Comparison of ENCODE assay signal across 29 mouse cellular contexts in the genomic region with DNA sequence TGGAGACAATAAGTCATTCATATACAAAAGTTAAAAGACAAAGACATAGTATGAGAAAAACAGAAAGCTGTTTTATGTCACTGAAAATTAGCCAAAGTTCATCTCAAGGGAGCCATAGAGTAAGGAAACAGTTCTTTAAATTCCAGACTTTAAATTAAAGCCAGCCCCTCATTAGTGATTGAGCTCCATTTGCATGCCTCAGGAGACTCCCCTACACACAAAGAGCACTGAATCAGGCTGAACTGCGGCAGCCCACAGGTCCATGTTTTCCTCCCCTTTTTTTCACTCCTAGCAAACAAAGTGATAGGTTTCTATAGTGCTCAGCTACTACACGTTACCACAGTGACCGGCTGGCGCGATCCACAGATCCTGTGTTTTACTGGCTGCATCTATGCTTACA. TPM values are rescaled to one million over a fixed set of nuclear protein-coding genes. Genes with fewer than 3 reads are reported as not detected.
A peak's percentile ranks its signal among the peaks of the same experiment; 100 is the strongest.
DNase-seq lines count a peak whose midpoint lies in the region; ATAC-seq lines count a peak whose summit lies in the region.
"Had no signal": no experiment of that assay in that cellular context is flagged by ENCODE, and none has a peak within 500 bp of the region (broad histone marks: within the 10 kb centered on the region; RNA-seq: fewer than 3 reads in every experiment).

No protein-coding gene starts in this region.

- peak; percentile 82; the same call in 1 of the 2 replicates for ATAC-seq in limb, embryonic 11.5 days (ENCODE audit: insufficient number of reproducible peaks, low FRiP score, low TSS enrichment, low read depth)
- no peak for ATAC-seq in intestine, embryonic 16.5 days
- ATAC-seq: activated CD4-positive, CD25-positive, alpha-beta regulatory T cell, adult 4 months; forebrain, embryonic 16.5 days had no signal

- H3K36me3 ChIP-seq in limb, embryonic 11.5 days (ENCODE audit: control insufficient read depth, insufficient read depth, low read length): no peaks in the 10 kb centered on the region
- no peaks in the 10 kb centered on the region for H3K36me3 ChIP-seq in intestine, embryonic 16.5 days (ENCODE audit: control insufficient read depth, insufficient read depth, low read length)
- H3K36me3 ChIP-seq: embryonic facial prominence, embryonic 13.5 days; heart, embryonic 13.5 days; liver, embryonic 15.5 days; stomach, embryonic 15.5 days had no signal

- H3K27me3 ChIP-seq in limb, embryonic 11.5 days (ENCODE audit: control insufficient read depth, insufficient read depth, low read length): no peaks in the 10 kb centered on the region
- no peaks in the 10 kb centered on the region for H3K27me3 ChIP-seq in intestine, embryonic 16.5 days (replicated peaks; ENCODE audit: control insufficient read depth, insufficient read depth, low read length)
- H3K27me3 ChIP-seq: embryonic facial prominence, embryonic 13.5 days; heart, embryonic 13.5 days; liver, embryonic 15.5 days; stomach, embryonic 15.5 days had no signal

- H3K9ac ChIP-seq in limb, embryonic 11.5 days (ENCODE audit: low read length): no peak overlapping the region
- H3K9ac ChIP-seq in intestine, embryonic 16.5 days (ENCODE audit: low read depth, low read length): no peak overlapping the region
- H3K9ac ChIP-seq: embryonic facial prominence, embryonic 13.5 days; heart, embryonic 13.5 days; liver, embryonic 15.5 days; stomach, embryonic 15.5 days had no signal

- 57% methylated on average over 5 of the region's 5 CpGs for WGBS in limb, embryonic 11.5 days
- WGBS in intestine, embryonic 16.5 days: 67% methylated on average over 5 of the region's 5 CpGs

- peak; percentile 9 for DNase-seq in embryo, embryonic 10 days (ENCODE audit: low spot score)
- no peak for DNase-seq in embryo, embryonic 9.5 days (ENCODE audit: extremely low spot score)
- DNase-seq in right cerebral cortex, postnatal 10 days (ENCODE audit: low spot score in 2 of 2): peak; percentile 25 to 27
- no peak for DNase-seq in right cerebral cortex, postnatal 36 days (ENCODE audit: low spot score in 2 of 2)
- peak; percentile 28 for DNase-seq in limb, embryonic 11.5 days (ENCODE audit: low spot score)
- DNase-seq in adrenal gland, adult (ENCODE audit: inconsistent age in 2 of 2, low spot score in 1 of 2): no peak
- DNase-seq: adrenal gland, postnatal 10 days; cerebellum, adult 8-10 months; cerebellum, postnatal 36 days; gastrocnemius, postnatal 36 days; heart, adult 2 months; heart, postnatal 14 days; kidney, adult 18-20 months; kidney, postnatal 10 days; liver; thymus, adult 18-20 months; thymus, postnatal 36 days had no signal

- H3K9me3 ChIP-seq in limb, embryonic 11.5 days (ENCODE audit: control insufficient read depth, low read length): no peaks in the 10 kb centered on the region
- no peaks in the 10 kb centered on the region for H3K9me3 ChIP-seq in intestine, embryonic 16.5 days (ENCODE audit: control insufficient read depth, low read length)
- H3K9me3 ChIP-seq: embryonic facial prominence, embryonic 13.5 days; heart, embryonic 13.5 days; liver, embryonic 15.5 days; stomach, embryonic 15.5 days had no signal

- no peaks in the 10 kb centered on the region for H3K4me1 ChIP-seq in limb, embryonic 11.5 days (ENCODE audit: control insufficient read depth, insufficient read depth, low read length)
- H3K4me1 ChIP-seq in intestine, embryonic 16.5 days (ENCODE audit: control insufficient read depth, insufficient read depth, low read length): 0 out of 2 replicates have a peak, but pooled peaks cover 5% of the 10 kb centered on the region
- H3K4me1 ChIP-seq: stomach, embryonic 15.5 days had no signal

- no peak overlapping the region for H3K4me3 ChIP-seq in limb, embryonic 11.5 days (ENCODE audit: low read depth, low read length)
- no peak overlapping the region for H3K4me3 ChIP-seq in intestine, embryonic 16.5 days (ENCODE audit: low read length)
- H3K4me3 ChIP-seq: embryonic facial prominence, embryonic 13.5 days; heart, adult 2 months; heart, embryonic 13.5 days; left cerebral cortex, adult 2 months; liver, embryonic 15.5 days; stomach, embryonic 15.5 days had no signal

- peak overlapping the region; percentile 42; the same call in 1 of the 2 replicates for H3K27ac ChIP-seq in limb, embryonic 11.5 days (replicated peaks; ENCODE audit: low read depth, low read length)
- H3K27ac ChIP-seq in intestine, embryonic 16.5 days (ENCODE audit: low read length): no peak overlapping the region
- H3K27ac ChIP-seq: embryonic facial prominence, embryonic 13.5 days; heart, adult 2 months; heart, embryonic 13.5 days; left cerebral cortex, adult 2 months; liver, embryonic 15.5 days; macrophage; stomach, embryonic 15.5 days had no signal

- H3K4me2 ChIP-seq in limb, embryonic 11.5 days (ENCODE audit: low read depth, severe bottlenecking): no peak overlapping the region
- no peak overlapping the region for H3K4me2 ChIP-seq in intestine, embryonic 16.5 days (ENCODE audit: low read depth, low read length)
- H3K4me2 ChIP-seq: embryonic facial prominence, embryonic 13.5 days; heart, embryonic 13.5 days; liver, embryonic 15.5 days; stomach, embryonic 15.5 days had no signal

RNA-seq across cellular contexts. Expression of a gene that starts 9.6 kb away (rescaled TPM):
- not detected in 2 replicates for polyA plus RNA-seq in limb, embryonic 11.5 days (2014; fragmentation: Nextera tagmentation; extraction: Ambion mirVana)
- not detected in 2 replicates for polyA plus RNA-seq in intestine, embryonic 16.5 days (2015; fragmentation: Nextera tagmentation; extraction: Ambion mirVana)
- polyA plus RNA-seq: activated CD4-positive, CD25-positive, alpha-beta regulatory T cell, adult 4 months; embryonic facial prominence, embryonic 13.5 days; forebrain, embryonic 16.5 days; heart, adult 2 months; heart, embryonic 13.5 days; hindbrain, embryonic 11.5 days; liver, embryonic 15.5 days; lung, embryonic 16.5 days; macrophage; midbrain, postnatal 0 days; stomach, embryonic 15.5 days had no signal

RNA-seq across cellular contexts. Expression of a gene that starts 22.5 kb away (rescaled TPM):
- 12.2 and 13.3 TPM in 2 replicates for polyA plus RNA-seq in limb, embryonic 11.5 days (2014; fragmentation: Nextera tagmentation; extraction: Ambion mirVana)
- polyA plus RNA-seq in intestine, embryonic 16.5 days (2015; fragmentation: Nextera tagmentation; extraction: Ambion mirVana): 12.8 and 13.9 TPM in 2 replicates

Comparison
In these comparisons a context has a peak if more than half of its experiments do, and no peak if none do; other contexts are left out.
1. DNase-seq: peak in embryo, embryonic 10 days (single experiment), right cerebral cortex, postnatal 10 days (2 of 2) and limb, embryonic 11.5 days (single experiment); none in embryo, embryonic 9.5 days (single experiment), right cerebral cortex, postnatal 36 days (0 of 2) and adrenal gland, adult (0 of 2).